Mouse (Mus musculus): ENCODE measurements around the gene Tnf. TPM values are rescaled to one million over a fixed set of nuclear protein-coding genes. Genes with fewer than 3 reads are reported as not detected.

Tnf gene
- polyA plus RNA-seq, 1 experiment from 2014 or later = 0.14 TPM

DNA sequence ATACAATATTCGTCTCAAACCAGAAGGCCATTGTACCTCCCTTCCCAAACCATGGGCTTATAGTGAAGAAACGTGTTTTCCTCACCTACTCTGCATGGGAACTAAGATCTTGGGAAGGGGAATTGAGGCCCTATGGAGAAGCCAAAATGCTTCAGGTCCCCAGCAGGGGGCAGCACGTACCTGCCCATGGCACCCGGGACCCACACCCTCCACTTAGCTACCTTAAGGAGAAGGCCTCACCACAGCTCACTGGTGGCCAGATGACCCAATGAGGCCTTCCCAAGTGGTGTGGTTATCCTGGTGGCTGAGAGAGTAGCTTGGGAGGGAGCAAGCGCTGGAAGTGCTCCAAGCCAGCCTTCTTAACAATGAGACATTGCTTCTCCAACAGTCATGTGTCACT, 23.3 kb downstream of the Tnf start:
- WGBS = 18% methylated on average over 5 of the region's 5 CpGs

DNA sequence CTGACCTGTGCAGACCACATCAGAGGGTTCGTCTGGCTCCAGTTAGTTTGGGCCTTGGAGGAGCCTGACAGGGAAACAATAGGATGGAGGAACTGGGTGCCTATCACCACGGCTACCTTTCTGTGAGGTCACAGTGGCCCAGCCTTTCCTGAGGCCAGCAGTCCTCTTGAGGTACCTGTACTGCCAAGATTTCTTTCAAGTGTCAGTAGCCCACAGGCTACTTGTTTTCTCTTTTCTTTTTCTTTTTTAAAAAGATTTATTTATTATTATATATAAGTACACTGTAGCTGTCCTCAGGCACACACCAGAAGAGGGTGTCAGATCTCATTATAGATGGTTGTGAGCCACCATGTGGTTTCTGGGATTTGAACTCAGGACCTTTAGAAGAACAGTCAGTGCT, 25.8 kb downstream of the Tnf start, which contains the start of gene Aif1:
TSS of gene Aif1 (minus strand) at position 101 of the 400 bp plus-strand sequence.
- H3K4me2 ChIP-seq (replicated peaks) = no peak within 1 kb of the TSS
- 40% methylated on average over 2 of the region's 2 CpGs for WGBS
- no peaks in the 10 kb centered on the region for H3K36me3 ChIP-seq
- no peaks in the 10 kb centered on the region for H3K4me1 ChIP-seq
- H3K27me3 ChIP-seq = 0 out of 2 replicates have a peak, but pooled peaks cover 6% of the 10 kb centered on the region
- ATAC-seq (ENCODE audit: low FRiP score) = no peak
- H3K4me3 ChIP-seq = no peak within 1 kb of the TSS
- no peak within 1 kb of the TSS for H3K27ac ChIP-seq
- H3K9me3 ChIP-seq (replicated peaks) = no peaks in the 10 kb centered on the region
- H3K9ac ChIP-seq = no peak within 1 kb of the TSS

More for the DNA sequence above, 23.3 kb downstream of the Tnf start:
- no peak overlapping the region for H3K4me2 ChIP-seq (replicated peaks)
- no peaks in the 10 kb centered on the region for H3K9me3 ChIP-seq (replicated peaks)
- ATAC-seq (ENCODE audit: low FRiP score) = peak; percentile 58
- H3K9ac ChIP-seq = no peak overlapping the region
- H3K27ac ChIP-seq = no peak overlapping the region
- H3K4me1 ChIP-seq = no peaks in the 10 kb centered on the region
- 0 out of 2 replicates have a peak, but pooled peaks cover 1% of the 10 kb centered on the region for H3K27me3 ChIP-seq
- H3K36me3 ChIP-seq = no peaks in the 10 kb centered on the region
- H3K4me3 ChIP-seq = no peak overlapping the region

DNA sequence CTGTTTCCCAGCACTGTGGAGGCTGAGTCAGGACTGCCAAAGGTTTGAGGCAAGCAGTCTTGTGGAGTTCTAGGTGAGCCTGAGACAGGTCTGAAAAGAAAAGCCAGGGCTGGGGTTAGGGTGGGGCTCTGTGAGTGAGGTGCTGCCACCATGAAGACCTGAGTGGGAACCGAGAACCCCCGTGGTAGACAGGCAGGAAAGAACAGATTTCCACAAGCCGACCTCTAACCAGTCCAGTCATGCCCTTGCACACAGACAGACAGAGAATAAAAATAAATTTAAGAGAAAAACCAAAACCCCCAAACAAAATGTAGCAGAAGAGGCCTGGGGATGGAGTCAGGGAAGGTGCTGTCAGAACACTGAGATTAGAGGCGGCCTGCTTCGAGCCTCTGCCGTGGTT, 26.4 kb downstream of the Tnf start:
- Histone ChIP-seq H3K36me3 (no peaks in the 10 kb centered on the region), H3K4me3 (no peak overlapping the region), H3K4me1 (no peaks in the 10 kb centered on the region), H3K27me3 (0 out of 2 replicates have a peak, but pooled peaks cover 6% of the 10 kb centered on the region), H3K27ac (no peak overlapping the region), H3K9me3 (replicated peaks) (no peaks in the 10 kb centered on the region), H3K4me2 (replicated peaks) (no peak overlapping the region), H3K9ac (no peak overlapping the region)
- WGBS = 72% methylated on average over 6 of the region's 6 CpGs
- no peak for ATAC-seq (ENCODE audit: low FRiP score)

DNA sequence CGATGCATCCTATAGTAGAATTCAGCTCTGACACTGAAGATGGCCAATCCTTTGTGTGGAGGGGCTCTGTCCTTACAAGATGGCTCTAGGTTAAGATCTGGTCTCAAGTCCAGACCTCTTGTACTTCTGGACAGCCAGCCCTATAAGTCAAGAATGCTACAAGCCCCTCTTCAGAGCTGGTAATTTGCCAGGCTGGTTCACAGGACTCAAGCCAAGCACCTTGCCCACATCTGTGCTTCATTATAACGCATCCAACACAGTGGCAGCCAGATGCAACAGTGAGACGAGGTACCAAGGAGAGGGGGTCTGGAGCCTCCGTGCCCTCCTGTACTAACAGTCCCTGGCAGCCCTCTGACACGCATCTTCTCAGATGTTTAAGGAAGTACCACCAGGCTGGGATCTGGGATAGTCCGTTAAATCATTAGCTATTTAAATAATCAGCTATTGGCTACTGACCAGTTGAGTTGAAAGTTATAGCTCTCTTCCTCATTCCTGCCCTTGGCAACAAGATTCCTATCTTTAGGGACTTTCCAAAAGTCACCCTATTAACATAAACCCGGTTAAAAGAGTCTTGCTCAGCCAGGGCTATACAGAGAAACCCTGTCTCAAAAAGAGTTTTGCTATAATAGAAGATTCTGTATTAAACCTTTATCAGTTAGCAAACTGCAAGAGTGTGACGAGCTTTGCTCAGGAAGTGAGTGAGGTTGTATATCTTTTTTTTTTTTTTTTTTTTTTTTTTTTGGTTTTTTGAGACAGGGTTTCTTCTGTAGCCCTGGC, 27.4 kb downstream of the Tnf start:
- H3K27ac ChIP-seq = no peak overlapping the region
- H3K4me3 ChIP-seq = no peak overlapping the region
- H3K36me3 ChIP-seq = no peaks in the 10 kb centered on the region
- H3K9ac ChIP-seq = no peak overlapping the region
- H3K4me2 ChIP-seq (replicated peaks) = no peak overlapping the region
- ATAC-seq (ENCODE audit: low FRiP score) = no peak
- H3K27me3 ChIP-seq = 0 out of 2 replicates have a peak, but pooled peaks cover 6% of the 10 kb centered on the region
- H3K9me3 ChIP-seq (replicated peaks) = no peaks in the 10 kb centered on the region
- 77% methylated on average over 8 of the region's 8 CpGs for WGBS
- H3K4me1 ChIP-seq = no peaks in the 10 kb centered on the region

DNA sequence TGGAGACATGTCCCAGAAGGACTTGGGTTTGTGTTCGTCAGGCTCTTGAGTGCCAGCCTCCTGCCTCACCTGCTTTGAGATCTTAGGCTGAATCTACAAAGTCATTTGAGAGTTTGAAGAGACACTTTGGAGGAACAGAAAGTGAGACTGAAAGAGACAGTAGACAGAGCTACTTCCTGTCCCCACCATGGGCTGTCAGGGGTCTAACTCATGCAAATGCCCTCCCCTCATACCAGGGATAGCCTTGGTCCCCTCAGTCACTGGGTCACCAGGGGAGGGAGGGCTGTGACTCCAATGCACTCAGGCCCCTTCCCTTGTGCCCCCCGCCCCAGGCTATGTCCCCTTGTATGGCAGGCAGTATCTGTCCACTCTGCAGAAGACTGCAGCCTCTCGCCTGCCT, 28.5 kb downstream of the Tnf start:
- Histone ChIP-seq H3K9me3 (replicated peaks) (no peaks in the 10 kb centered on the region), H3K4me1 (no peaks in the 10 kb centered on the region), H3K27ac (no peak overlapping the region), H3K27me3 (0 out of 2 replicates have a peak, but pooled peaks cover 6% of the 10 kb centered on the region), H3K9ac (no peak overlapping the region), H3K4me2 (replicated peaks) (no peak overlapping the region), H3K4me3 (no peak overlapping the region), H3K36me3 (no peaks in the 10 kb centered on the region)
- 62% methylated on average over 3 of the region's 3 CpGs for WGBS
- ATAC-seq (ENCODE audit: low FRiP score) = no peak

DNA sequence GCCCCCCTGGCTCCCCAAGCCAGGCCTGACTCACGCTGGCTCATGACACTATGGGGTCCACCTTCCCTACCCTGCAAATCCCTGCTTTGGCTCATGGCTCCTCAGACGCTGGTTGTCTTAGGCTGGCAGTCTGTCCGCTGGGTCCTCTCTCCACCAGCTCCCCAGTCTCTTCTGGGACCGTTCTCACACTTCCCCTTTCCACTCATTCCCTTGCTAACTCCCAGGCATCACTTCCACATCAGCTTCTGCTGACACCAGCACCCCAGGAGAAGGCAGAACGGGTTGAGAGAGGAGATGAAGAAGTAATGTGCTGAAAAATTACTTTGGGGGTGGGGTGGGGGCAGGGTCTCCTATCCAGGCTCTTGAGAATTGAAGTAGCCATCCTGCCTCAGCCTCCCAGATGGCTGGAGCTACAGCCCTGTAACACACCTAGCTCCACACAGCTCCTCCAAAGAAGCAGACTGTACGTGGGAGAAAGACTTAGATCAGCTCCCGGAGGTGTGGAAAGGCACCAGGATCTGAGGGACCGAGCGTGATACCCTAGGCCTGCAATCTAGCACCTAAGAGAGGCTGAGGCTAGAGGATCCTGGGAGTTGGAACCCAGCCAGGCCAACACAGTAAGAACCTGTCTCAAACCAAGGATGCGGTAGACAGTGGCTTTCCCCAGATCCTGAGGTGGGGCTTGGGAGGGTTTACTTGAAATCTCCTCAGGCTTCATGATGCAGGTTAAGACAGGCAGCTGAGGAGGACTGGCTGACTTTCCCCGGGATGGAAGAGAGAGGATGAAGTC, 29.2 kb downstream of the Tnf start:
- no peak for ATAC-seq (ENCODE audit: low FRiP score)
- Histone ChIP-seq H3K9ac (no peak overlapping the region), H3K27ac (no peak overlapping the region), H3K4me2 (replicated peaks) (no peak overlapping the region), H3K4me1 (no peaks in the 10 kb centered on the region), H3K27me3 (0 out of 2 replicates have a peak, but pooled peaks cover 6% of the 10 kb centered on the region), H3K9me3 (replicated peaks) (no peaks in the 10 kb centered on the region), H3K4me3 (no peak overlapping the region), H3K36me3 (no peaks in the 10 kb centered on the region)
- WGBS = 72% methylated on average over 11 of the region's 11 CpGs

DNA sequence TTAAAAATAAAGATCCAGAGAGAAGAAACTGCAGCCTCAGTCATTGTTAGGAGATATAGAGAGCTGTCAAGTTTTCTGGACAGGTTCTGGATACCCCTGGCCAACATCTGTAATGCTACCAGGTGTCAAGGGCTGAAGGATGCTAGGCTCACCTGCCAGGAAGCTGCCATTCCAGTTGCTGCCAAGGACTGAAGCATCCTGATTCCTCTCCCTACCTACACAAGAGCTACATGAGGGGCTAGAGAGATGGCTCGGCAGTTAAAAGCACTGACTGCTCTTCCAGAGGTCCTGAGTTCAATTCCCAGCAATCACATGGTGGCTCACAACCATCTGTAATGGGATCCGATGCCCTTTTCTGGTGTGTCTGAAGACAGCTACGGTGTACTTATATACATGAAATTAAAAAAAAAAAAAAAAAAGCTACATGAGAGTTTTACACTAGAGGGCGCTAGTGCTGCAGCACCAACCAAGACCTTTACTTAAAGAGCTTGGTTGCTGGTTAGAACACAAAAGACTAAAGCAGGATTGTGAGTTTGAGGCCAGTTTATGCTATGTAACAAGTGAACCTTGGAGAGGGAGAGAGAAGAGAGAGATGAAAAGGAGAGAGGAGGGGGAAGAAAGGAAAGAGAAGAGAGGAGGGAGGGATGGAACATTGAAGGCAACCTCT, 33.1 kb downstream of the Tnf start:
- Histone ChIP-seq H3K4me3 (no peak overlapping the region), H3K36me3 (no peaks in the 10 kb centered on the region), H3K9ac (no peak overlapping the region), H3K27me3 (0 out of 2 replicates have a peak, but pooled peaks cover 6% of the 10 kb centered on the region), H3K4me1 (peaks cover 9% of the 10 kb centered on the region), H3K9me3 (replicated peaks) (no peaks in the 10 kb centered on the region), H3K27ac (no peak overlapping the region), H3K4me2 (replicated peaks) (no peak overlapping the region)
- no peak for ATAC-seq (ENCODE audit: low FRiP score)
- 17% methylated on average over 4 of the region's 4 CpGs for WGBS

DNA sequence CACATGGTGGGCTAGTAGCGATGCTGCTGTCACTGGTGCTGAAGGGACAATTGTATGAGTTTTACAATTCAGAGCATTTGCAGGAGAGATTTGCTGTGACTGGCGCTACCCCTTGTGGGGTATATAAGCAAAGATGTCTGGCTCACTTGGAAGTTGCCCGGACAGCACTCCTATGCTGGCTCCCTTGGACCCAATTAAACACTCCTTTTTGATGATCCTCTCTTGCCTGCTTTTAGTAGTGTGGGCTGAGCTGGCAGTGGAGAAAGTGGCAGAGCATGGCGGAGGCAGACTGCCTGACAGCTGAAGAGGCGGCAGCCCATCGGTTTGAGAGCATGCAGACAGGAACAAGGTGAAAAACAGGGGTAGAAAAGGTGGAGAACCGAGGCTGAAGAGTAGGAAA, 34.0 kb downstream of the Tnf start:
- Histone ChIP-seq H3K4me3 (no peak overlapping the region), H3K9ac (no peak overlapping the region), H3K36me3 (no peaks in the 10 kb centered on the region), H3K4me2 (replicated peaks) (no peak overlapping the region), H3K9me3 (replicated peaks) (no peaks in the 10 kb centered on the region), H3K27ac (no peak overlapping the region), H3K27me3 (0 out of 2 replicates have a peak, but pooled peaks cover 3% of the 10 kb centered on the region), H3K4me1 (peaks cover 17% of the 10 kb centered on the region)
- ATAC-seq (ENCODE audit: low FRiP score) = no peak
- WGBS = 86% methylated on average over 7 of the region's 7 CpGs

DNA sequence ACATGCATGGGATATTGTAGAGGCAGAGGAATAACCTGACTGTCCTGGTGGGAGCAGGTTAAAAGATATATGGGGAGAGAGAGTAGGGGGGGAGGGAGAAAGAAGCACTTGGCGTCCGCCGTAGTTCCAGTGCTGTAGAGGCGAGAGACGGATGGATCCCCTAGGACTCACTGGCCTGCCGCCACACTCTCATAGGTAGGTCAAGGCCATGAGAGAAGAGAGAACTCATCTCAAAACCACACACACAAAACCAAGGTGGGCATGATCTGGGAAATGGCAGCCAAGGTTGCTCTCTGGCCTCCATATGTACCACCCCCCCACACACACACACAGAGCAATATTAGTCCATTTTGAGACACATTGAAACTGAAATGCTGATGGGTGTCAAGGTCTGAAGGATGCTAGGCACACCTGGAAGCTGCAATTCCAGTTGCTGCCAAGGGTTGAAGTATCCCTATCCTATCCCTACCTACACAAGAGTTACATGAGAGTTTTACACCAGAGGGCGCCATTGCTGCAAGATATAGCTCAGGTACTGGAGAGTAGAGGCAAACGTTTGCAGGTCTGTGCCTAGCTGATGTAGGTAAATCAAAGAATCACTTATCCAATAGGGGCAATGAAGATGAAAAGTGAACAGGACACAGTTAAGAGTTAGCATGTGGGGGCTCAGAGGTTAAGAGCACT, 35.3 kb downstream of the Tnf start:
- H3K9me3 ChIP-seq (replicated peaks) = no peaks in the 10 kb centered on the region
- WGBS = 69% methylated on average over 8 of the region's 8 CpGs
- H3K27ac ChIP-seq = peak overlapping the region; percentile 98
- ATAC-seq (ENCODE audit: low FRiP score) = no peak
- peak overlapping the region; percentile 49; the same call in 1 of the 2 replicates for H3K9ac ChIP-seq
- H3K4me1 ChIP-seq = peaks cover 30% of the 10 kb centered on the region
- peak overlapping the region; percentile 99 for H3K4me3 ChIP-seq
- H3K36me3 ChIP-seq = peaks cover 6% of the 10 kb centered on the region
- peak overlapping the region; percentile 54 for H3K4me2 ChIP-seq (replicated peaks)
- no peaks in the 10 kb centered on the region for H3K27me3 ChIP-seq

DNA sequence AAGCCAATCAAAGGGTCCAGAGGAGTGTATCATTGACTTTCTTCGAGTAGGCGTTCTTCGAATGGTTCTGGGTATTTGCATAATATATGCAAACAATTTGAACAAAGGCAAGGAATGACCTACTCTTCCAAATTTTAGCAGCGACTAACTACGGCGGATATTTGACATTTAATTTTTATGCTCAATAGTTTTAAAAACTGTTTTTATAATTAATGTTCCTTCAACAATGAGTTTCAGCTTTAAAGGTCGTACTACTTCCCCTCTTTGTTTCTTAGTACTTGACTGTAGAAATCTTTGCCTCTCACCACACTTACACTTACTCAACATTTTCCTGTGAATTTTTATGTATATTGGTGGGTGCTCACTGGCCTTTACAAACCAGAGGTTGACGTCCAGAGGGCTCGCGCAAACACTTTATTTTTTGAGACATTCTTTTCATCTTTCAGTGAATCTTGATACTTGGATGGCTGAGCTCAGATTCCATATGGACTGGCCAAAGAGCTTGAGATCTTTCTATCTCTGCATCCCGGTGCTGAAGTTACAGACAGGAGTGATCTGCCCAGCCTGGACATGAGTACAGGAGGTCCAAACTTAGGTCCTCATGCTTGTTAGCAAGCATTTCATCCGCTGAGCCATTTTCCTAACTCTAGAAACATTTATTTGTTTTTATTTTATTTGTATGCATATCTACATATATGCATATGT, 36.2 kb downstream of the Tnf start:
- Histone ChIP-seq H3K4me3 (peak overlapping the region; percentile 99), H3K27me3 (no peaks in the 10 kb centered on the region), H3K36me3 (peaks cover 15% of the 10 kb centered on the region), H3K4me2 (replicated peaks) (peak overlapping the region; percentile 54), H3K9me3 (replicated peaks) (no peaks in the 10 kb centered on the region), H3K27ac (peak overlapping the region; percentile 98), H3K4me1 (peaks cover 33% of the 10 kb centered on the region), H3K9ac (peak overlapping the region; percentile 49)
- WGBS = 24% methylated on average over 12 of the region's 12 CpGs
- ATAC-seq (ENCODE audit: low FRiP score) = peak; percentile 87

Data from hindbrain, embryonic 12.5 days (tissue).